Mouse (Mus musculus) frontal cortex, postnatal 25 days (tissue): ENCODE measurements around the gene Rfx1.
A peak's percentile ranks its signal among the peaks of the same experiment; 100 is the strongest.

ENCODE experiments used
- DNase-seq, 2 experiments: peaks; one replicate each; pipeline ENCODE4 v3.0.0; 2022; ENCODE audit warnings: low spot score in 2 of 2

The Rfx1 gene

GRCm38 (mm10) chr8:84060245-84060644 is 6.4 kb upstream of the Rfx1 start:
- no peak for DNase-seq

DNA sequence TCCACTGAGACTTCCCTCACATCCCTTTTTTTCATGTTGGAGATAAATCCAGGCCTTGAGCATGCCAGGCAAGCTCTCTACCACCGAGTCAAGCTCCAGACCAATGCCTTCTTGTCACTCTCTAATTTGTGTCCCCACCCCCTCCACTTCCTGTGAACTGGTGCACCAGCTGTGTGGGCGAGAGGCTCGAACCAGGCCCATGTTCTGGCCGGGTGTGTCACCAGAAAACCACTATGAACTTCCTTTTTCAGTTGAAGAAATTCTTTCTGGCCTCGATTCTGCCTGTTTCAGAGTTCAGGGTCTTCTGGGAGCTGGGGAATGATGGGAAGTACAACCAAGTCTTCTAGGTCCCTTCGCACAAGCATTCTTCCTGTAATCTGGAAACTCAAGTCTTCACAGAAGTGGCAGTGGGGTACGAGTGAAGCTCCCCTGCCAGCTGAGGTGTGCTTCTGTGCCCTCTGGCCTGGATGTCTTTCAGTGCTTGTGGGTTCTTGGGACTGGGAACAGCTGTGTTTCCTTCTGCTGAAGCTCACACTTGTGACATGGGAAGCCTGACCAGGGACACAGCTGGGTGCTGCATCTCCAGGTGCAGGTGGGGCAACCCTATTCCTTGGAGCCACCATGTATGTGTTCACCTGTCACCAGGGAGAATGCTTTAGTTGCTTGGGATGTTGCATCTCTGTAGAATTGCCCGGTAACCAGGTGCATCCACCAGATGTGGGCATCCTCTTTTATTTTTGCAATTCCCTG is 2.6 kb upstream of the Rfx1 start:
- DNase-seq = no peak

GRCm38 (mm10) chr8:84065037-84065436 is 1.6 kb upstream of the Rfx1 start, which contains the start of gene Gm10643:
Gm10643 (minus strand) TSS chr8:84065137.
- DNase-seq = no peak

GRCm38 (mm10) chr8:84065457-84066072 is 1.1 kb upstream of the Rfx1 start:
- DNase-seq = no peak

GRCm38 (mm10) chr8:84067047-84067573 is 476 bp downstream of the Rfx1 start:
- peak; percentile 93 to 94 for DNase-seq

GRCm38 (mm10) chr8:84067911-84068310 is 1.3 kb downstream of the Rfx1 start:
- DNase-seq = no peak

DNA sequence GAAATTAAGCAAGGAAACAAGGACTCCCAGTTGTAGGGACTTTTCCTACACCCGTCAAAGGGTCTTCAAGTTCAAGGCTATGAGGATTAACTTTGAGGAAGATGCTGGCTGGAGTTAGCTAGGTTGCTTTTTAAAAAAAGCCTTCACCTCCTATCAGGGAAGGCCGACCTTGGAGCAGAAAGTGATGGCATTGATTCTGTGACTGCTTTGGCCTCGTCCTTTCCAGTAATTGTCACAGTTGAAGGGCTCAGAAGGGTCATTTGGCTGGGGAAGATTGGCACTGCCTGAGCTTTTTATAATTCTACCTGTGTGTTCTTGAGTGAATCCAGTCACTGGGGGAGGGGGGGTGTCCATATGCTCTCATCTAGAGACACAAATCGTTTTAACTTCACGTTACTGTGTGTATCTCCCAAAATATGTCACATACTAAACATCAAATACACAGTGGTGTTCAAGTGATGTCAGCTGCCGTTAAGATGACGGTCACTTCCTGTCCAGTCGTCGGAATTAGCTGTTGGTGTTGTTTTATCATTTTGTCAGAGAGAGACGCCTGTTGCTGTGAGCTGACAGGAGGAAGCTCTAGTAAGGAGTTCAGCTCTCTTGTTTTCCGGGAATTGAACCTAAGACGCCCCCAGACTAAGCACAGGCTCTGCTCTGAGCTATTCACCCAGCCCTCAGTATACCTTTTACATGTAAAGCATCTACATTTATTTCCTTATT is 1.8 kb downstream of the Rfx1 start:
- no peak for DNase-seq

DNA sequence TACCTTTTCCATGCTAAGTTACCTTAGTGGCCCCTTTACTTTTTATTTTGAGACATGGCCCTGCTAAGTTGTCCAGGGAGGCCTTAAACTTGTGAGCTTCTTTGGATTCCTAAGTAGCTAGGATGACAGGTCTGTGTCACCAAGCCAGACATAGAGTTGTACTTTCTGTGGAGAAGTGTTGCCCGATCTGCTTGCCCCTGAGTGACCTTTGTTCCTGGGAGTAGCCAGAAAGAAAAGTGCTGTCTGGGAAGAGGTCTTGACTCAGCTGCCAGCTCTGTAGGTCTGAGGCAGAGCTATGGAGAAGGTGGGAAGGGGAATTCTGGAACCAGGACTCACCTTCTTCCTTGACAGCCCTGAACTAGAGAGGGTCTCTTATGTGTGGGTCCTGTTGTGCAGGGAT is 2.5 kb downstream of the Rfx1 start:
- DNase-seq = no peak

DNA sequence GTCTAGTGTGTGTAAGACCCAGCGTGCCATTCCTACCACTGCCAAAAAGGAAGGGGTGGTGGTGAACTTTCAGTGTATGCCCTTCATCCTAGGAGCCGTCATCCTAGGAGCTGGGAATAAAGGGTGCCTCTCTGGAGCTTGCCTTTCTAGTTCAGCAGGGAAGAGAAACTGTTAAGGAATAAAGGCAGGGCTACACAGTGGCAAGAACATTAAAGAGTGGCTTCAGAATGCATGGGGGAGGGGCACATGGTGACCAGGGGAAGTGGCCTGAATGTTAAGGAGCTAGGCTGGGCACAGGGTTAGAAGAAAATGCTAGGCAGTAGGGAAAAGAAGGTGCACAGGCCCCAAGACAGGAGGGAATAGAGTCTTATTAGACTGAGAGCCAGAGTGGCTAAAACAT is 3.1 kb downstream of the Rfx1 start:
- DNase-seq = no peak

- no peak for DNase-seq
Observed at GRCm38 (mm10) chr8:84070241-84070640, 3.6 kb downstream of the Rfx1 start.

GRCm38 (mm10) chr8:84070667-84071066 is 4.0 kb downstream of the Rfx1 start:
- DNase-seq = no peak

GRCm38 (mm10) chr8:84071921-84072320 is 5.3 kb downstream of the Rfx1 start:
- DNase-seq = no peak

GRCm38 (mm10) chr8:84072321-84072720 is 5.7 kb downstream of the Rfx1 start:
- DNase-seq = no peak

DNA sequence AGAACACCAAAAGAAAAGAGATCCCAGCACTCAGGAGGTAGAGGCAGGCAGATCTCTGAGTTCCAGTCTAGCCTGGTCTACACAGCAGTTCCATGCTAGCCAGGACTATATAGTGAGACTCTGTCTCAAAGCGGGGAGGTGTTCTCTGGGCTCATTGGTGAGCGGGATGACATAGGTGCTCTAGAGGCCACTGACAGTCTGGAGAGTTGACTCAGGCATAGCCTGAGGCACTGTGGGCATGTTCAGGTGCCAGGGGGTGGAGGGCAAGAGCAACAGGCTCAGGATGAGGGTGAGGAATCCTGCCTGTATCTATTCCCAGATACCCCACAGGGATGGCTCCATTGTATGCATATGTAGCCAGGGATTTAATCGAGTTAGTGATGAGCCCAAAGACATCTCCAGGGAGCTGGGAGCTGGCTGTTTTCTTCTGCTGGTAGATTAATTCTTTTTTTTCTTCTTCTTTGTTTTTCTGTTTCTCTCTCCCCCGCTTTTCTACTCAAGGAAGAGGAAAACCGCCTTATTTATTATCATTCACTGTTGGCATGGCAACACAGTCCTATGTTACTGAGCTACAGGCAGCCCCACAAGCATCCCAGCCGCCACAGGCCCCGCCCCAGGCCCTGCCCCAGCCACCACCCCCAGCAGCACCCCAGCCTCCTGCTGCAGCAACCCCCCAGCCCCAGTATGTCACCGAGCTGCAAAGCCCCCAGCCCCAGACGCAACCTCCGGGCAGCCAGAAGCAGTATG is 6.8 kb downstream of the Rfx1 start:
- no peak for DNase-seq

GRCm38 (mm10) chr8:84076412-84076811 is 9.8 kb downstream of the Rfx1 start:
- DNase-seq = no peak

DNA sequence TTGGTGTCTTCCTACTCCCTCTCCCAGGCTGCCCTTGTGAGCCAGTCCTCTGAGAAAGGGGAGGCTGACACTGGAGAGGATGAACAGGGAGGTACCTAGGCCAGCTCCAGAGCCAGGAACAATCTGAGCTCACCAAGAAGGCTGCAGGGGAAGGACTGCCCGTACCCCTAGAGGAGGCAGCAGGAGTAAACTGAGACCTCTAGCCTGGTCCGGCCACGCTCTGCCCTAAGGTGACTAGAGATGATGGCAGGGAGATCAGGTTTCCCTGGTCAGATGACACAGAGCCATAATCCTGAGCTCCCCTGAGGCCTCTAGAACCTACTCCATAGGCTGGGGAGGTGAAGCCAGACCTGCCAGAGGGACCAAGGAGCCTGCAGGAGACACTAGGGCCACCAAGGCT is 10.2 kb downstream of the Rfx1 start:
- DNase-seq = no peak

- no peak for DNase-seq
Observed at GRCm38 (mm10) chr8:84079206-84079605, 12.6 kb downstream of the Rfx1 start.

DNA sequence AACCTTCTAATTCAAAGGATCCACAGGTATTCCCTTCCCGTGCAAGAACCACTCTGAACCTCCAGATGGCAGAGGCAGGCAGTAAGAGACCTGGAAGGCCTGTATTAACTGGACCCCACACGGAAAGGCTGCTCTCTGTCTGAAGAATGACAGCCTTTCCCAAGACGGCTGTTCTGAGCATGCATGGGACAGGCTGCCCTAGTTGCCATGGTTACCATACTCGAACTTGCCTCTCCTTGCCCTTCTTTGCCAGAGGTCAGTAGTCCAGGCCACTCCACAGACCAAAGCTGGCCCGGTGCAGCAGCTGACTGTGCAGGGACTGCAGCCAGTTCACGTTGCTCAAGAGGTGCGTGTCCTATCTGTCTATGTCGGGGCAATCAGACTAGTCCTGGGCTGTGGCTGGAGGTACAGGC is 17.2 kb downstream of the Rfx1 start:
- no peak for DNase-seq

- DNase-seq = no peak
Observed at GRCm38 (mm10) chr8:84084341-84085115, 17.9 kb downstream of the Rfx1 start.

- DNase-seq = no peak
Observed at GRCm38 (mm10) chr8:84087156-84087555, 20.5 kb downstream of the Rfx1 start.

- no peak for DNase-seq
Observed at GRCm38 (mm10) chr8:84087821-84088220, 21.2 kb downstream of the Rfx1 start.
